Mouse (Mus musculus) limb, embryonic 10.5 days (tissue): ENCODE measurements around the gene Plxna3. TPM values are rescaled to one million over a fixed set of nuclear protein-coding genes. Genes with fewer than 3 reads are reported as not detected.
A peak's percentile ranks its signal among the peaks of the same experiment; 100 is the strongest.

ENCODE experiments used
- DNase-seq: peaks from one replicate; pipeline ENCODE4 v3.0.0-alpha.2; 2017; ENCODE audit warnings: low spot score
- H3K27ac ChIP-seq: fragments of 300-500 bp; sonication (generic); 2 replicates; pipeline ENCODE4 v1.5.1; 2016; ENCODE audit warnings: mild to moderate bottlenecking
- H3K27me3 ChIP-seq: fragments of 300-500 bp; sonication (generic); 2 replicates; pipeline ENCODE4 v1.6.1; 2016; ENCODE audit warnings: low read depth, mild to moderate bottlenecking; ENCODE audit not compliant: poor library complexity, severe bottlenecking
- H3K36me3 ChIP-seq: fragments of 300-500 bp; sonication (generic); 2 replicates; pipeline ENCODE4 v1.6.1; 2016; ENCODE audit warnings: mild to moderate bottlenecking, moderate library complexity
- H3K4me1 ChIP-seq: fragments of 300-500 bp; sonication (generic); 2 replicates; pipeline ENCODE4 v1.6.1; 2016
- H3K4me3 ChIP-seq: fragments of 300-500 bp; sonication (generic); 2 replicates; pipeline ENCODE4 v1.5.1; 2016; ENCODE audit warnings: mild to moderate bottlenecking, moderate library complexity
- H3K9me3 ChIP-seq: fragments of 300-500 bp; sonication (generic); replicated peaks from 2 replicates; pipeline ENCODE4 v1.6.1; 2016; ENCODE audit warnings: mild to moderate bottlenecking
- WGBS: fragments of 180-500 bp; shearing (Covaris S2); methylation state at CpG from one replicate; pipeline ENCODE4 v1.1.7; 2016; 5-methylcytosine and 5-hydroxymethylcytosine counted together
- polyA plus RNA-seq: library from polyadenylated mRNA; unstranded; fragments of >200 nt; fragmentation: Nextera tagmentation; extraction: Ambion mirVana; gene quantifications from 2 replicates; pipeline ENCODE4 v1.2.1, GENCODE M21; 2016

Plxna3 gene
- polyA plus RNA-seq: 14.4 and 17.1 TPM in 2 replicates

DNA sequence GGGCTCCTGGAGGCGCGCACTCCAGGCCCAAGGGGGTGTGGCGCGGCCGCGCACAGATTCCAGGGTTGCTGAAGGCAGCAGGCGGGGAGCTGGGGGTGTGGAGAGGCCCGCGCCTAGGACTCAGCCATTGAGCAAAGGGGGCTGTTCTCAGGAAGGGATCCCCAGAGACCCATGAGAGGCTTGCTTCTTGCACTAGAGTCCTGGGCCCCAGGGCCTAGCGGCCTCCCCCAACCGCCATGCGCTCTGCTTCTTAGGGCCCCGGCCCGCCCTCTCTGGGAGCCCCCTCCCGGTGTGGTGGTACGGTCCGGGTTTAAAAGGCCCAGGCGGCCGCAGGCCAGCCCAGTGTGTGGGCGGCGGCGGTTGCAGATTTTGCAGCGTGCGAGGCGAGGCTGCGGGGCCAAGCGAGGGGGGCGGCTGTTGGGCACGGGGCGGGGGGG is at the start of gene Plxna3:
TSS of gene Plxna3 (plus strand) at position 342 of the 437 bp plus-strand sequence.
- Histone ChIP-seq H3K27me3 (peaks cover 21% of the 10 kb centered on the region), H3K27ac (peak within 1 kb of the TSS; percentile 95), H3K9me3 (no peaks in the 10 kb centered on the region), H3K4me3 (peak within 1 kb of the TSS; percentile 60), H3K36me3 (peaks cover 20% of the 10 kb centered on the region), H3K4me1 (peaks cover 28% of the 10 kb centered on the region)
- DNase-seq: peak; percentile 81
- 13% methylated on average over 29 of the region's 30 CpGs for whole genome bisulfite sequencing

DNA sequence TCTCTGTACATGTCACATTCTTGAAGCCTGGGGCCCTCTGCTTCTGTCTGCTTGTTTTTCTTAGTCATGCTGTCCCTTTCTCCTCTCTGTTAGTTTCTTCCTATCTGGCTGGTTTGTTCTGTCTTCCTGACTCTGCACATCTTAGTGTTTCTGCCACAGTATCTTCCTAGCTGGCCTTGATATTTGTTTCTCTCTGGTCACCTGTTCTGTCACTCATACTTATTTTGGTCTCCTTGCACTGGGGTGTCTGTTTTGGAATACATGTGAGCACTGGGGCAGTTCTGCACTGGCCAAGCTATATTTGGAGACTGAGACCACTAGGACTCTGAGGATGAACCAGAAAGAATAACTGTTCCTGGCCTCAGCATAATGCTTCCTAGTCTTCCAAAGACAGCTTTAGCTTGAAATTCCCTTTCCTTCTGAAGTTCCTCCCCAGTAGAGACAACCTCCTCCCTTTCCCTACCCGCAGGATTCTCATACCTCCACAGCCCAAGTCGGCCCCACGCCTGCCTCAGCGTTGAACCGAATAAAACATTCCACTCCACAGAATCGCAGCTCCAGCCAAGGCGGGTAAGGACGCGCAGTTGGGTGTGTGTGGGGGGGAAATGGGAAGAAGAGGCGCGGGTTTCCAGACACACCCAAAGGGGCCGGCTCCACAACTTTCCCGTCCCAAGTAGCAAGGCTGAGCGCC is 47.7 kb upstream of the Plxna3 start:
- no peak for DNase-seq
- Histone ChIP-seq H3K9me3 (no peaks in the 10 kb centered on the region), H3K27ac (peak overlapping the region; percentile 84), H3K36me3 (no peaks in the 10 kb centered on the region), H3K4me3 (peak overlapping the region; percentile 68), H3K4me1 (peaks cover 14% of the 10 kb centered on the region), H3K27me3 (peaks cover 34% of the 10 kb centered on the region)
- 13% methylated on average over 14 of the region's 14 CpGs for WGBS

DNA sequence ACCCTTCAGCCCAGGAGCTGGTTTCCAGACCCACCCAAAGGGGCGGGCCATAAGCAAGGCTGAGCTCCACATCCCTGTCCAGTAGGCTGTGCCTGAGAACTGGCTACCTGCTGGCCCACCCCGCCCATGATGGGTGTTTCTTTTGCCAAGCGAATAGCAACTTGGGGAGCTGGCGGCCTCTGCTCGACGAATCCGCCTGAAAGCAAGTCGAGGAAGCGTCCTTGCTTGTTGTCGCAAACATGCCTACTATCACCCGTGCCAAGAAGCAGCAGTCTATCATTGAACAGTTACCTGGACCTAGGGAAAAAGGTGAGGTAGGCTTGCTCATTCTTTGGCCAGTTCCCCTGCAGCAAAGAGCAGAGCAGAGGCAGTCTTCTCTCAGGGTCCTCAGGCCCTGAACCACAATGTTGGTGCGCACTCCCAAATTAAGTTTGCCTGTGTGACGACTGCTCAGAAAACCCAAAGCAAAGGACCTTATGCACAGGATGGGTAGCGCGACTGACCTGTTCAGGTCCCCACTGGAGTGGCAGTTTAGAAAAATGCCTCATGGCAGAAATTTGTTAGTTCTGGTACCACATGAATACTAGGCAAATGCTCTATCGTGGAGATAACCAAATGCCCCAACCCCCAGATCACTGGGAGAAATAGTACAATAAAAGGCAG is 47.0 kb upstream of the Plxna3 start, which contains the start of the genes Taz and Dnase1l1:
TSS of gene Taz (plus strand) at position 181 of the 663 bp plus-strand sequence.
TSS of gene Dnase1l1 (minus strand) at position 606 of the 663 bp plus-strand sequence.
- peak within 1 kb of the TSS; percentile 68 for H3K4me3 ChIP-seq
- WGBS: 13% methylated on average over 16 of the region's 16 CpGs
- peaks cover 34% of the 10 kb centered on the region for H3K27me3 ChIP-seq
- H3K36me3 ChIP-seq: no peaks in the 10 kb centered on the region
- peak; percentile 62 for DNase-seq
- H3K9me3 ChIP-seq: no peaks in the 10 kb centered on the region
- peaks cover 14% of the 10 kb centered on the region for H3K4me1 ChIP-seq
- peak within 1 kb of the TSS; percentile 84 for H3K27ac ChIP-seq

DNA sequence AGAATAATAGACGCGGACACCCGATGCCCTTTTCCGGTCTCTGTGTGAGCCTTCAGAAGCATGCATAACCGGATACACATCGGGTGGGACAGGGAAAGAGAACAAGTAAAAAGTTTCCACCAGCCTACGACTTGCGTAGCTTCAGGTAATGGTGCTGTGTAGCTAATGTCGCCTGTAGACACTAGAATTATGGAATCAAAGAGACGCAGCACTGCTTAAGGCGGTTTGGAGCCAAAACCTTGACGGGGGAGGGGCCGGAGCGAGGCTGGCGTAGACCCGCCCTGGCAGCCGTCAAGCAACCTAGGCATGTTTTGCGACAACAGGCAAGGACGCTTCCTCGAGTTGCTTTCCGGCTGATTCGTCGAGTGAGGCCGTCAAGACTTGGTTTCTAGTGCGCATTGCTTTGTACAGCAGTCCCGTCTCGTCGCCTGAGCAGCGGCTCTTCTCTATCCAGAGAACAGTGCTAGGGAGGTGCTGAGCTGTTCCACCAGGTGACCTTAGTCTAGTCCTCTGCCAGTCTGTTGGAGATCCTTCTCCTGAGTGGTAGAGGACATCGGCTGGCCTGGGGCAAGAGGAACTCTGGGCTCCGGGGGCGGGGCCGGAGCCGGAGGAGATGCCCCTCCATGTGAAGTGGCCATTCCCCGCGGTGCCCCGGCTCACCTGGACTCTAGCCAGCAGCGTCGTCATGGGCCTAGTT is 46.3 kb upstream of the Plxna3 start:
- WGBS: 19% methylated on average over 39 of the region's 39 CpGs
- DNase-seq: peak; percentile 80

DNA sequence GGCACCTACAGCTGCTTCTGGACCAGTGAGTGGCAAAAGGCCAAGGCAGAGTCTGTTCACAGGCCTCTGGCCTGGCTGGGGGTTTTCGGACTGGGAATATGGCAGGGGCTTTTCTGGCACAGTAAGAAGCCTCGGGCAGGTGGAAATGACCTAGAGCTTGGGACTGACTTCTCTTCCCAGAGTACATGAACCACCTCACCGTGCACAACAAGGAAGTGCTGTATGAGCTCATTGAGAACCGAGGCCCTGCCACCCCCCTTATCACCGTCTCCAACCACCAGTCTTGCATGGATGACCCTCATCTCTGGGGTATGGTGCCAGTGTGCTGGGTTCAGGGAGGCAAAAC is 45.8 kb upstream of the Plxna3 start:
- H3K36me3 ChIP-seq: peaks cover 2% of the 10 kb centered on the region
- peaks cover 14% of the 10 kb centered on the region for H3K4me1 ChIP-seq
- peaks cover 34% of the 10 kb centered on the region for H3K27me3 ChIP-seq
- peak overlapping the region; percentile 84 for H3K27ac ChIP-seq
- peak overlapping the region; percentile 68 for H3K4me3 ChIP-seq
- WGBS: 37% methylated on average over 5 of the region's 5 CpGs
- no peaks in the 10 kb centered on the region for H3K9me3 ChIP-seq
- no peak for DNase-seq

More for the DNA sequence above, 46.3 kb upstream of the Plxna3 start:
- no peaks in the 10 kb centered on the region for H3K36me3 ChIP-seq
- H3K27ac ChIP-seq: peak overlapping the region; percentile 84
- H3K4me1 ChIP-seq: peaks cover 14% of the 10 kb centered on the region
- peaks cover 34% of the 10 kb centered on the region for H3K27me3 ChIP-seq
- H3K4me3 ChIP-seq: peak overlapping the region; percentile 68
- no peaks in the 10 kb centered on the region for H3K9me3 ChIP-seq

DNA sequence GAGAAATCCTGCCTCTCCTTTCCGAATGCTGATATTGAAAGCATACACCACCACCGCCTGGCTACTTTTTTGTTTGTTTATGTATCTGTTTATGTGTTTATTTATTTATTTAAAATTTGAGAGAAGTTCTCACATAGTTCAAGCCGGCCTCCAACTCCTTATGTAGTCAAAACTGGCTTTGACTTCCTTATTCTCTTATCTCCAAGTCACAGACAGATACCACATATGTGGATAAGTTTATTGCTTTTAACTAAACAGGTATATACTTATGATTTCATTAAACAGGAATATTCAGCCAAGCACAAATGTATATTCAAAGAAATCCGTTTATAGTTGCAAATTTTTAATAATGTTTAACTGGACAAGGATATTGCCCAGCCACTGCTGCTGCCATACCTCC is 35.4 kb upstream of the Plxna3 start:
- 79% methylated on average over 4 of the region's 4 CpGs for WGBS
- Histone ChIP-seq H3K36me3 (peaks cover 24% of the 10 kb centered on the region), H3K27me3 (no peaks in the 10 kb centered on the region), H3K4me3 (no peak overlapping the region), H3K9me3 (no peaks in the 10 kb centered on the region), H3K4me1 (peaks cover 3% of the 10 kb centered on the region; the same call in 1 of the 2 replicates), H3K27ac (no peak overlapping the region)
- no peak for DNase-seq

DNA sequence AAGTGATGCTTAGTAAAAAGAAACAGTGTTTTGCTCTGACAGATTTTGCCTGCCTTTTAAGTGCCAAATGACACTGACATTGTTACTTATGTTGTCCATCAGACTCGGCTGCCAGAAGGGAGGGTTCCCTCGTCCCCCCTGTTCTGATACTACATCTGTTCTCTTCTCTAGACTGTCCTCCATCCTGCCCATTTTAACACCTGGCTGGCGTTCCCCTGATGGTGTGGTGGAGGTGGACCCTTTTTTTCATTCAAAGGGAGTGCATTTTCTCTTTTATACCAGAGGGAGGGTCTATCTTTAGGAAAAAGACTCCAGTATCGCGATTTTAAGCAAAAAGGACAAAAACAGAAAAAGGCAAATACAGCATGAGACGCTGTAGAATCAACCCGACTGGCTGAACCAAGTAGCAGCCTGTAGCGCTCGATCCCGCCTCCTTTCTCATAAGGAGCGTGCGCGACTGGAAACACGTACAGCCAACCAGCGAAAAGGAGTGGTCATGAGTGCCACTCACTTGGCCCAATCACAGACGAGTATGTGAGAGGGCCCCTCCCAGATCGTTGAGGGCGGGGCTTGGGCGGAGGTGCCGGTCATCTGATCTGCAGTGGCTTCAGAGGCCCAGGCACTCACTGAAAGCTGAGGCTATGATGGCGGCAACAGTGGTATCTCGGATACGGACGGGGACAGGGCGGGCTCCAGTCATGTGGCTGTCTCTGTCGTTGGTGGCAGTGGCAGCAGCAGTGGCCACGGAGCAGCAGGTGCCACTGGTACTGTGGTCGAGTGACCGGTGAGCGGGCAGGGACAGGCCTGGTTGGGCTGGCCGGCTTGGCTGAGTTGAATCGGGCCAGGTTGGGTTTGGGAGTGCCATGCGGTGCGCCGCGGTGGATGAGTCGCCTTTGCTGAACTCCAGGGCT is 32.1 kb upstream of the Plxna3 start, which contains the start of gene Atp6ap1:
TSS of gene Atp6ap1 (plus strand) at position 560 of the 911 bp plus-strand sequence.
- peaks cover 3% of the 10 kb centered on the region; the same call in 1 of the 2 replicates for H3K4me1 ChIP-seq
- H3K4me3 ChIP-seq: peak within 1 kb of the TSS; percentile 64
- H3K36me3 ChIP-seq: peaks cover 28% of the 10 kb centered on the region
- DNase-seq: peak; percentile 83
- no peaks in the 10 kb centered on the region for H3K9me3 ChIP-seq
- H3K27me3 ChIP-seq: 0 out of 2 replicates have a peak, but pooled peaks cover 1% of the 10 kb centered on the region
- 13% methylated on average over 37 of the region's 37 CpGs for WGBS
- peak within 1 kb of the TSS; percentile 84 for H3K27ac ChIP-seq

DNA sequence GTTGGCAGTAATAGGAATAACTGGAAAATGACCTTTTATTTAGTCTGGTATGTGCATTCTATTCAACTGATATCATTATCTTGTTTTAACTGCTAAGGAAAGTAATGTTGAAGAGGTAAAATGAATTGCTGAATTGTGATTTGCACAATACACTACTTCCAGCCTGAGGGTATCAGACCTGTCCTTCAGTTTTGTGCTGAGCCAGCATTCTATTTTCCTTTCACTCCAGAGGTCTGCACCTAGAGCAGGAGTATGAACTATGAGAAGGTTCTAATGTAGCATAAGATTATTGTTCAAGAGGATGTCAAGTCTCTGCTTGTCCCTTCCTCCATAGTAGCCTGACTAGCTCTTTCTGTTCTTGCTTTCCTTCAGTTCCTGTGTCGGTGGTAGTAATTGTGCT is 30.5 kb upstream of the Plxna3 start:
- H3K4me3 ChIP-seq: no peak overlapping the region
- WGBS: 92% methylated on average over 1 of the region's 1 CpGs
- H3K27ac ChIP-seq: no peak overlapping the region
- 0 out of 2 replicates have a peak, but pooled peaks cover 5% of the 10 kb centered on the region for H3K27me3 ChIP-seq
- no peak for DNase-seq
- H3K36me3 ChIP-seq: peaks cover 44% of the 10 kb centered on the region
- H3K4me1 ChIP-seq: peaks cover 3% of the 10 kb centered on the region; the same call in 1 of the 2 replicates
- no peaks in the 10 kb centered on the region for H3K9me3 ChIP-seq

DNA sequence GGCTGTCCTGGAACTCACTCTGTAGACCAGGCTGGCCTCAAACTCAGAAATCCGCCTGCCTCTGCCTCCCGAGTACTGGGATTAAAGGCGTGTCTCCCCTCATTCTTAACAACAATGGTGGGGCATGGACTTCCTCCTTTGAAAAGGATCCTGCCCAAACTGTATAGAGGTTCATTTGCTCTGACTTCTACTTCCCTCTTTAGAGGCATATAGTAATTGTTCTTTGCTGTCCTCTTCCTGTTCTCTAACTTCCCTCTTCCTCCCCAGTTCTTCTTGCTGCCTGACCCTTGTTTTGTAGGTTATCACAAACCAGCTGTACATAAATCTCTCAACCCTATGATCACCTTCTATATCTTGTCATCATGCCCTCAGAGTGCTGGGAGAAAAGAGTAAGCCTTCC is 29.1 kb upstream of the Plxna3 start:
- Histone ChIP-seq H3K27ac (no peak overlapping the region), H3K36me3 (peaks cover 51% of the 10 kb centered on the region), H3K4me3 (no peak overlapping the region), H3K27me3 (peaks cover 5% of the 10 kb centered on the region; the same call in 1 of the 2 replicates), H3K9me3 (no peaks in the 10 kb centered on the region), H3K4me1 (peaks cover 6% of the 10 kb centered on the region; the same call in 1 of the 2 replicates)
- 95% methylated on average over 3 of the region's 3 CpGs for WGBS
- DNase-seq: no peak

DNA sequence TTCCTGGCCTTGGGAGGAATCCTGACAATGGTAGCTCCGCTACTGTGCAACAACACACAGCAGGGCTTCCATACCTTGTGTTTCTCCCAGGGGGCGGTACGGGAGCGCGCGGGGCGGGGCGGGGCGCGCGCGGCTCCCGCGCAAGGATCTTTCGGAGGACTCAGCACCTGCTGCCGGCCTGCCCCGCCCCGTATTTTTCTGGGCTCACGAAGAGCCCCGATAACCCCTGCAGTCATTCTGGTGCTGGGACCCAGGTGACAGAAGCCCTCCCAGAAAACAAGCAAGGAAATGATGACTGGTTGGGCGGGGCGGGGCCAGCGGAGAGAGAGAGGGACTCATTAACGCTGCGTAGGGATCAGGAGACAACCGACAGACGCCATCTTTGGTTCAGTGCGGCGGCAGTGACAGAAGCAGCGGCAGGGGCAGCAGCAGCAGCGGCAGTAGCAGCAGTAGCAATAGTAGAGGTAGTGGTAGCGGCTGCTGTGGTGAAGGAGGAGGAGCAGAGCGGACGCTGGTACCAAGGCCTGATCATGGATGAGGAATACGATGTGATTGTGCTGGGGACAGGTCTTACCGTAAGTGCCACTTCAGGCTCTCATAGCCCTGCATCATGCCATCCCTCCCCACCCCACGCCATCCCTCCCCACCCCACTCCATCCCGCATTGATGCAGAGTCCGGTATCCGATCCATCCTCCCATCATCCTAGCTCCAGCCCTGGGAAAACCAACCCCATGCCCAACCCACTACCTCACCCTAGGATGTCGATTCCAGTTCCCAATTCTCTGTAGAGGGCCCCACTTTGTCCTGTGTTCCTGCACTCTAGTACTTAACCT is 23.8 kb upstream of the Plxna3 start, which contains the start of gene Gdi1:
TSS of gene Gdi1 (plus strand) at position 132 of the 834 bp plus-strand sequence.
- WGBS: 18% methylated on average over 38 of the region's 41 CpGs
- peak within 1 kb of the TSS; percentile 89 for H3K27ac ChIP-seq
- peaks cover 9% of the 10 kb centered on the region; the same call in 1 of the 2 replicates for H3K4me1 ChIP-seq
- peak; percentile 81 for DNase-seq
- peaks cover 77% of the 10 kb centered on the region for H3K36me3 ChIP-seq
- H3K4me3 ChIP-seq: peak within 1 kb of the TSS; percentile 64
- no peaks in the 10 kb centered on the region for H3K9me3 ChIP-seq
- peaks cover 17% of the 10 kb centered on the region for H3K27me3 ChIP-seq
